Mouse (Mus musculus): ENCODE data around the gene Nup43. TPM values are rescaled to one million over a fixed set of nuclear protein-coding genes. Genes with fewer than 3 reads are reported as not detected.

The Nup43 gene
- polyA plus RNA-seq, 1 experiment from 2014 or later: 35.1 TPM

GRCm38 (mm10) chr10:7651057-7651456 lies 16.2 kb upstream of the Nup43 start:
- Histone ChIP-seq H3K27me3 (no peaks in the 10 kb centered on the region), H3K9ac (no peak overlapping the region), H3K4me2 (no peak overlapping the region), H3K4me1 (replicated peaks) (no peaks in the 10 kb centered on the region), H3K9me3 (no peaks in the 10 kb centered on the region), H3K4me3 (no peak overlapping the region), H3K36me3 (peaks cover 25% of the 10 kb centered on the region), H3K27ac (replicated peaks) (no peak overlapping the region)
- WGBS: 92% methylated on average over 2 of the region's 2 CpGs
- ATAC-seq (ENCODE audit: low read depth): no peak

GRCm38 (mm10) chr10:7662471-7663141 lies 4.7 kb upstream of the Nup43 start:
- H3K9me3 ChIP-seq: no peaks in the 10 kb centered on the region
- H3K4me2 ChIP-seq: peak overlapping the region; percentile 93
- H3K9ac ChIP-seq: peak overlapping the region; percentile 93
- ATAC-seq (ENCODE audit: low read depth): peak; percentile 84
- H3K27me3 ChIP-seq: no peaks in the 10 kb centered on the region
- under 1% methylated on average over 44 of the region's 44 CpGs for WGBS
- no peaks in the 10 kb centered on the region for H3K36me3 ChIP-seq
- H3K4me1 ChIP-seq (replicated peaks): peaks cover 28% of the 10 kb centered on the region
- peak overlapping the region; percentile 94 for H3K27ac ChIP-seq (replicated peaks)
- peak overlapping the region; percentile 72 for H3K4me3 ChIP-seq

GRCm38 (mm10) chr10:7663159-7664026 lies 3.9 kb upstream of the Nup43 start:
- ATAC-seq (ENCODE audit: low read depth): peak; percentile 94
- Histone ChIP-seq H3K4me1 (replicated peaks) (peaks cover 36% of the 10 kb centered on the region), H3K27ac (replicated peaks) (peak overlapping the region; percentile 94), H3K9me3 (no peaks in the 10 kb centered on the region), H3K9ac (peak overlapping the region; percentile 93), H3K4me3 (peak overlapping the region; percentile 72), H3K36me3 (no peaks in the 10 kb centered on the region), H3K27me3 (no peaks in the 10 kb centered on the region), H3K4me2 (peak overlapping the region; percentile 93)
- 1% methylated on average over 64 of the region's 64 CpGs for WGBS

GRCm38 (mm10) chr10:7664027-7664526 lies 3.2 kb upstream of the Nup43 start:
- no peak for ATAC-seq (ENCODE audit: low read depth)
- Histone ChIP-seq H3K27ac (replicated peaks) (peak overlapping the region; percentile 94), H3K9me3 (no peaks in the 10 kb centered on the region), H3K4me2 (peak overlapping the region; percentile 93), H3K9ac (peak overlapping the region; percentile 93), H3K4me1 (replicated peaks) (peaks cover 39% of the 10 kb centered on the region), H3K4me3 (peak overlapping the region; percentile 72), H3K36me3 (no peaks in the 10 kb centered on the region), H3K27me3 (no peaks in the 10 kb centered on the region)
- whole genome bisulfite sequencing: 74% methylated on average over 6 of the region's 6 CpGs

- WGBS: 81% methylated on average over 1 of the region's 1 CpGs
- no peaks in the 10 kb centered on the region for H3K27me3 ChIP-seq
- H3K9ac ChIP-seq: no peak overlapping the region
- H3K4me2 ChIP-seq: no peak overlapping the region
- H3K4me1 ChIP-seq (replicated peaks): peaks cover 34% of the 10 kb centered on the region
- no peaks in the 10 kb centered on the region for H3K9me3 ChIP-seq
- ATAC-seq (ENCODE audit: low read depth): no peak
- H3K27ac ChIP-seq (replicated peaks): no peak overlapping the region
- H3K36me3 ChIP-seq: peaks cover 6% of the 10 kb centered on the region
- H3K4me3 ChIP-seq: no peak overlapping the region
These were observed 2.4 kb upstream of the Nup43 start for GRCm38 (mm10) chr10:7664889-7665288.

- WGBS: 70% methylated on average over 1 of the region's 1 CpGs
- Histone ChIP-seq H3K27ac (replicated peaks) (no peak overlapping the region), H3K36me3 (peaks cover 60% of the 10 kb centered on the region), H3K4me2 (no peak overlapping the region), H3K4me3 (no peak overlapping the region), H3K9ac (no peak overlapping the region), H3K9me3 (no peaks in the 10 kb centered on the region), H3K27me3 (no peaks in the 10 kb centered on the region), H3K4me1 (replicated peaks) (peaks cover 6% of the 10 kb centered on the region)
- 0 out of 2 replicates have a peak, but pooled peaks have one; percentile 67 for ATAC-seq (ENCODE audit: low read depth)
These were observed 6.4 kb downstream of the Nup43 start for GRCm38 (mm10) chr10:7673673-7674072.

- Histone ChIP-seq H3K27me3 (no peaks in the 10 kb centered on the region), H3K4me1 (replicated peaks) (peaks cover 52% of the 10 kb centered on the region), H3K9ac (peak within 1 kb of the TSS; percentile 98), H3K36me3 (peaks cover 35% of the 10 kb centered on the region), H3K9me3 (no peaks in the 10 kb centered on the region), H3K4me3 (peak within 1 kb of the TSS; percentile 91), H3K4me2 (peak within 1 kb of the TSS; percentile 83), H3K27ac (replicated peaks) (peak within 1 kb of the TSS; percentile 95)
- WGBS: under 1% methylated on average over 56 of the region's 65 CpGs
- peak; percentile 90 for ATAC-seq (ENCODE audit: low read depth)
These were observed 13.5 kb downstream of the Nup43 start, which contains the start of the genes Pcmt1 and Lats1 for GRCm38 (mm10) chr10:7680731-7681301. Pcmt1 (minus strand) TSS chr10:7681136. Lats1 (plus strand) TSS chr10:7681214.

GRCm38 (mm10) chr10:7681343-7682025 lies 14.2 kb downstream of the Nup43 start:
- H3K4me3 ChIP-seq: peak overlapping the region; percentile 91
- H3K4me1 ChIP-seq (replicated peaks): peaks cover 52% of the 10 kb centered on the region
- no peaks in the 10 kb centered on the region for H3K9me3 ChIP-seq
- H3K36me3 ChIP-seq: peaks cover 29% of the 10 kb centered on the region
- H3K27ac ChIP-seq (replicated peaks): peak overlapping the region; percentile 95
- no peaks in the 10 kb centered on the region for H3K27me3 ChIP-seq
- WGBS: under 1% methylated on average over 51 of the region's 64 CpGs
- H3K9ac ChIP-seq: peak overlapping the region; percentile 98
- peak; percentile 87 for ATAC-seq (ENCODE audit: low read depth)
- H3K4me2 ChIP-seq: peak overlapping the region; percentile 83

GRCm38 (mm10) chr10:7682249-7682648 lies 14.9 kb downstream of the Nup43 start:
- ATAC-seq (ENCODE audit: low read depth): no peak
- peaks cover 52% of the 10 kb centered on the region for H3K4me1 ChIP-seq (replicated peaks)

GRCm38 (mm10) chr10:7686902-7687301 lies 19.6 kb downstream of the Nup43 start:
- Histone ChIP-seq H3K4me3 (no peak overlapping the region), H3K27ac (replicated peaks) (no peak overlapping the region), H3K4me2 (no peak overlapping the region), H3K4me1 (replicated peaks) (peaks cover 27% of the 10 kb centered on the region), H3K27me3 (no peaks in the 10 kb centered on the region), H3K9me3 (no peaks in the 10 kb centered on the region), H3K9ac (no peak overlapping the region), H3K36me3 (peaks cover 8% of the 10 kb centered on the region)
- ATAC-seq (ENCODE audit: low read depth): no peak
- 94% methylated on average over 6 of the region's 6 CpGs for WGBS

More at GRCm38 (mm10) chr10:7682249-7682648, 14.9 kb downstream of the Nup43 start:
- peaks cover 21% of the 10 kb centered on the region for H3K36me3 ChIP-seq
- H3K27me3 ChIP-seq: no peaks in the 10 kb centered on the region
- H3K9ac ChIP-seq: peak overlapping the region; percentile 98
- peak overlapping the region; percentile 91 for H3K4me3 ChIP-seq
- WGBS: 69% methylated on average over 3 of the region's 3 CpGs
- H3K9me3 ChIP-seq: no peaks in the 10 kb centered on the region
- H3K4me2 ChIP-seq: peak overlapping the region; percentile 83
- H3K27ac ChIP-seq (replicated peaks): no peak overlapping the region

GRCm38 (mm10) chr10:7695286-7695685 lies 28.0 kb downstream of the Nup43 start:
- Histone ChIP-seq H3K36me3 (peaks cover 81% of the 10 kb centered on the region), H3K27me3 (no peaks in the 10 kb centered on the region), H3K4me3 (no peak overlapping the region), H3K9me3 (no peaks in the 10 kb centered on the region), H3K4me1 (replicated peaks) (no peaks in the 10 kb centered on the region), H3K27ac (replicated peaks) (no peak overlapping the region), H3K9ac (no peak overlapping the region), H3K4me2 (no peak overlapping the region)
- no peak for ATAC-seq (ENCODE audit: low read depth)
